Mouse (Mus musculus) frontal cortex, postnatal 14 days (tissue): ENCODE results near the gene Apc2.

Source experiments
- DNase-seq, 2 experiments: peaks; one replicate each; pipeline ENCODE4 v3.0.0; 2022; ENCODE audit warnings: low spot score in 2 of 2

The Apc2 gene

DNA sequence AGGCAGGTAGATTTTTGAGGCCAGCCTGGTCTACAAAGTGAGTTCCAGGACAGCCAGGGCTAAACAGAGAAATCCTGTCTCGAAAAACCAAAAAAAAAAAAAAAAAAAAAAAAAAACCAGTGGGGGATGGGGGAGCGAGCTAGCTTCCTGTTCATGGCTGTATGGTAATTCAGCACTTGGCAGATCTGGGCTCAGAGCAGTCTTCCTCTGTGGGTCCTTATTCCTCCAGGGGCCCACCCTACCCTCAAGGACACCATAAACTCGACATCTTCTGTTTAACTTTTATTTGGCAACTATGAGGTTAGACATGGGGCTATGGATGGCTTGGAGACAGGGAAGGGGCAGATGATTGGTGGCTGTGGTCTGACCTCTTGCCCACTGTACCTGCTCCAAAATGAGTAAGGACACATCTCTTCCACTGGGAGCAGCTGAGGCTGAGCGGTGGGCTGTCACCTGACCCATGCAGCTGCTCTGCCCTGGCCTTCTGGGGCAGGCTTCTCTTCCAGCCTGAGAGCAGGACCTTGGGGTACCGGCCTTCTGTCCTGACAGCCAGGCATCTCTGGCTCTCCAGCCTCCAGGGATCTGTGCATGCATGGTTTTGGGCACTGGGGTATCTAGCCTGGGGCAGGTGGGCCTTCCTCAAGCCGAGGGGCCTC, 25.4 kb downstream of the Apc2 start:
- no peak for DNase-seq

DNA sequence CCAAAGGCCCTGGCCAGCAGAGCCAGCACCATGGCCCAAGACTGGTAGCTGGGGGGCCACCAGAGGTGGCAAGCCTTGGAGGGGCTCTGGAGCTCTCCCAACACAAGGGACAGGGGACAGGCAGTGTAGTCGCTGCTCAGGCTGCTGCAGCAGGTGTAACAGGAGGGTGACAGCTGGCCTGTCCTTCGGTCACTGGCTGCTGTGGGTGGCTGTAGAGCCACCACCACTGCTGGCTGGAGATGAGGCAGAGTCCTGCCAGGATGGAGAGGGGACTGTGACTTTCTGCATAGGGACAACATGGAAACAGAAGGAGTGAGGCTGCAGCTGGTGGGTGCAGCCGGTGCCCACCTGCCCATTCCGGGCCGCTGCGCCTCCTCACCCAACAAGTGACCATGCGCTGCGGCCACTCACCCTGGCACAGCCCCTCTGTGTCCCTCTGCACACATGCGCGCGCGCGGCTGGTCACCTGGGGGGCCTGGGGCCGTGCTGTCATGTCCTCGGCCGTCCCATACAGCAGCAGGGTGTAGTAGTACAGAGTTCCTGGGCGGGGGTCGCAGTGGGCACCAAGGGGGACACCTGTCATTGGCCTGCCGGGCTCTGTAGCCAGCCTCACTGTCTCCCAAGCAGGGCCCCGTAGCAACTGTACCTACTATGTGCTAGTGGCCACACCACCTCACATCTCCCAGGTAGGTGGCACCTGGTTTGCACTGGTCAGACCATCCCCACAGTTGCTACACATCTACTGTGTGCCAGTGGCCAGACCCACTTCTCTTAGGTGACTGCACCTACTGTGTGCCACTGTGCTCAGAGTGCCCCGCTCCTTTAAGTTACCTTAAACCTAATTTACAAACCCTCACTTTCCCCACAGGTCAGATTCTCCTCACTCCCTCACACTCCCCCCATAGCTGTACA, 26.1 kb downstream of the Apc2 start:
- no peak for DNase-seq

DNA sequence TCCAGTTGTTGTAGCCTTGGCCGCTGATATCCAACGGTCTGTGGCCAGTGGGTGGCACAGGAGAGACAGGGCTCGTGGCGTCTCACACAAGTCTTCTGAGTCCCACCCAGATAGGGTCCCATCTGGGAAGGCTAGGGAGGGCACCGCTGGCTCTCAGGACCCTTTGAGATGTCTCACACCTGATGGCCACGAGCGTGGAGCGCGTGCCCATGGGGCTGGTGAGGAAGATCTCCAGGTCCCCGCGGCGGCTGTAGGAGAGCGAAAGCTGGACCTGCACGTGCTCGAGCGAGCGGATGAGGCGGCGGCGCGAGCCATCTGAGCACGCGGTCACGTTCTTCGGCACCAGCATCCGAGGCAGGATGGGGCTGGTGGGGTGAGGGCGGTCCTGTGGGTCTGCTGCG, 27.0 kb downstream of the Apc2 start:
- DNase-seq = no peak

DNA sequence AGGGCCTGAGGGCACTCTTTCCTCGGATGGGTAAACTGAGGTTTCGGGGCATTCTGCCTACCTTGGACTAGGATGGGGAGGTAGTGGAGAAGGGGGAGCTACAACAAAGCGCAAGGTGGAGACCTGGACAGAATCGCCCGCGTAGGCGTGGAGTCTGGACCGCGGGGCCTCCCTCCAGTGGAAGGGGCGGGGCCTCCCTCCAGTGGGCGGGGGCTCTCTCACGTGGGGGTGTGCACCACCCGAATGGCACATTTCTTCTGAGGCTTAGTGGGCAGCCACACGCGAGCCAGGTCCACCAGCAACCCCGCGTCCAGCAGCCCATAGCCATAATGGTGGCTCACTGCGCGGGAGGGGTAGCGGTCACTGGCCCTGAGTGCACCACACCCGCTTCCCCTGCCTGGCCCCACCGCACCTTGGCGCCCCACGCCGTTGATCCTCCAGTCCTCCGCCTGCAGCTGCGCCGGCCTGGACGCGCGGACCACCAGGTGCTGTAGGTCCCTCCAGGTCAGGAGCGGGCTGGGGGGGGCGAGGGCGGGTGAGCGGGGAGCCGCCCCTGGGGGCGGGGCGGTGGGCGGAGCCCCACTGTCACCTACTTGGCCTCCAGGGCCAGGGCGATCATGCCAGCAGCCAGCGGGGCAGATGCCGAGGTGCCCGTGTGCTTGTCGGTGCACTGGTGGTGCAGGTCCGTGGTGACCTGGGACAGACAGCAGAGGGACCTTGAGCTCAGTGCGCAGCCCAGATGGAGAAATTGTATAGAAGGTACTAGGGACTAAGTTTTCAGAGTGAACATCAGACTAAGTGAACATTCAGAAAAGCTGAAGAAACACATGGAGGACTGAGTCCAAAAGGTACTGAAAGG, 27.7 kb downstream of the Apc2 start:
- peak in 1 of 2 experiments; percentile 48 for DNase-seq

DNA sequence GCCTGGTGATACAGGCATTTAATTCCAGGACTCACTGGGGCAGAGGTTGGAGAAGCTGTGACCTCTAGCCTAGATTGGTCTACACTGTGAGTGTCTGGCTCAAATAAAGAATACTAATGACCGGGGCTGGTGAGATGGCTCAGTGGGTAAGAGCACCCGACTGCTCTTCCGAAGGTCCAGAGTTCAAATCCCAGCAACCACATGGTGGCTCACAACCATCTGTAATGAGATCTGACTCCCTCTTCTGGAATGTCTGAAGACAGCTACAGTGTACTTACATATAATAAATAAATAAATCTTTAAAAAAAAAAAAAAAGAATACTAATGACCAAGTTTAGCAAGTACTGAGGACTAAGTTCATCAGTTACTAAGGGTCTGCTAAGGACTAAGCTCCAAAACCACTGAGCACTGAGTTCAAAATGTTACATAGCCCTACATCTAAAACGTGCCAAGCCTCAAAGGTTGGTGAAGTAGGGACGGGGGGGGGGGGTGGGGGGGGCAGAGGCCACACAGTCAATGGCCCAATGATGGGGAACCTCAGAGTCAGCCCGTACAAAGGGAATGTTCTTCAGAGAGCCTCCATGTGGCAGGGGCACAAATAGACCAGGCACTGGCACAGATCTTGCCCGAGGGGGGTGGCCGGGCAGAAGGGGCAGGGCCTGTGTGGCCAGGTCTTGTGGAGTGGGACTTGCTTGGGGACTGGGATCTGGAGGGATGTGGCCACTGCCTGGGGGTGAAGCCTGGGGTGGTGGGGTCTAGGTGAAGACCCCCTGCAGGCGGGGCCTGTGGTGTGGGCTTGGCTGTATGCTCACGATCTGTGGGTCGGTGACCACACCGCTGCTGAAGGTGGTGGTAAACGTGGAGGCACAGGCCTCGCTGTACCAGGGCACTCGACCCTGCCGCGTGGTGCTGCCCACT, 28.6 kb downstream of the Apc2 start:
- no peak for DNase-seq

DNA sequence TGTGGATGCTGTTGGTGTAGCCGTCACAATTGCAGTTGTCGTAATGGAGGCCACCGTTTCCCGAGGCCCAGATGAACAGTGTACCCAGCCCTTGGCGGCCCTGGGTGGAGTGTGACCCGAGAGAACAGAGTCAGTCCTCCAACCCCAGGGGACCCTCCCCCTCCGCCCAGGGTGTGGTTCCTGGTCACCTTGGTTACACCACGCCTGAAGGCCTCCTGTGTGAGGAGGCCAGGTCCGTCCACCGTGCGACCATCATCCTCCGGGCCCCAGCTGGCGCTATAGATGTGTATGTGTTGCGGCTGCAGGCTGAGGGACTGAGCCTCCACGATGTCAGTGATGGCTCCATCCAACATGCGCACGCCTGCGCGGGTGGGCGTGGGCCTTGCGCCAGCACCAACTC, 29.3 kb downstream of the Apc2 start:
- DNase-seq = no peak

DNA sequence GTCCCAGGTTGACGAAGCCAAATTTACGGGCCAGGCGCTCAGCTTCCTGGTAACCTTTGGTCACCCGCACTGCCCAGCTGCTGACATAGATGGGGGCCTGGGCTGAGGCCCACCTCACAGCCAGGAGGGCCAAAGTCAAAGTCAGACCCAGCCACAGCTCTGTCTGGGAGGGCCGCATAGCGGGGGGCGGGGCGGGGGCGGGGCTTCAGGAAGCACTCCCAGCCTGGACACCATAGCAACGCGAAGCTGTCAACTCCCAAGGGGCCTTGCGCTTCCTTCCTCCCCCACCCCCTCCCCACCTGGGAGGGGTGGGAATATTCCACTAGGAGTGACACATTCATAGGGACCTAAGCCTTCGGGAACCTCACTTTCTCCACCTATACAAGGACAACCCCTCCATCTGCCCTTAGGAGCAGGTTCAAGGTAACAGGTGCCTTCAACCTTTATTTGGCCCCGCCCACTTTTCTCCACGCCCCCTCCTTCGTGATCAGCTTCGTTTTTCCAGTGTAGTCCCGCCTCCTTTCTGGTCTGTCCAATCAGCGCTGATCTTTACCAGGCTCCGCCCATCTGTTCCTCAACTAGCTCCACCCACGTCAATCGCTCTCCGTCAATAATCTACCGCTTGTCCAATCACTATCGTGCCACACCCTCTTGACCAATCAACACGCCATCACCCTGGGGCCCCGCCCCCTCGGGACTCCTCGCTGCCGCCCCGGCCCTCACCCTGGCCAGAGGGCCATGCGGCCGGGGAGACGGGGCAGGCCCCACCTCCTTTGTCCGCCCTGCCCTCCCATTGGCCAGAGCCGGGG, 33.7 kb downstream of the Apc2 start, which contains the start of the genes Pcsk4 and Reep6:
Pcsk4 (minus strand) TSS at position 226 of the 809 bp plus-strand sequence.
Reep6 (plus strand) TSS at position 681 of the 809 bp plus-strand sequence.
- peak; percentile 96 to 97 for DNase-seq

DNA sequence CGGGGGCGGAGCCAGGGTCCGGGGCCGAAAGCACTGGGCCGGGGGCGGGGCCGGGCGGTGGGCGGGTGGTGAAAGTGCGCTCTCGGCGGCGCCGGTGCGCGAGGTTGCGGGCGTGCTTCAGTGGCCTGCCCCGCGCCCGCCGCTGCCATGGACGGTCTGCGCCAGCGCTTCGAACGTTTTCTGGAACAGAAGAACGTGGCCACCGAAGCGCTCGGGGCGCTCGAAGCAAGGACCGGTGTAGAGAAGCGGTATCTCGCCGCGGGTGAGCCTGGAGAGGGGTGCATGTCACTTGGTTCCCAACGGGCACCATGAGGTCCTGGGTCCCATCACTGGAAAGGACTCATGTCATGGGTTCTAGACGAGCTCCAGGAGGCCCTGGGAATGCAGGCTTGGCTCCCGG, 34.3 kb downstream of the Apc2 start:
- DNase-seq = no peak

DNA sequence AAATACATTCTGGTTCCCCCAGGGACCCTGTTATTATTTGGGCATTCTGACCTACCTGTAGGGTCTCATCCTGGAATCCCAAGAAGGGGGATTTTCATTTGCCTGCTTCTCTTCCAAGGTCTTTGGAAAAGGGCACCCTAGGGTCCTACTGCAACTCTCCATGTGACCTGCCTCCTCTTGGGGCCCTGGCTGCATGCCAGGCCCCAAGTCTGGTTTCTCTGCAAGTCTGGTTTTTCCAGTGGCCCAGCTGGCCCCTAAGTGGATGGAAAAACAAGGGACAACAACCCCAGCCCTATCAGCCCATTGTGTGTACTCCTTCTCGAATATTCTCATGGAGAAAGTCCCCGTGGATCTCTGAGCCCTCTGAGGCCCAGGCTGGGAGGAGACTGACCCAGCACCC, 35.1 kb downstream of the Apc2 start:
- DNase-seq = no peak

DNA sequence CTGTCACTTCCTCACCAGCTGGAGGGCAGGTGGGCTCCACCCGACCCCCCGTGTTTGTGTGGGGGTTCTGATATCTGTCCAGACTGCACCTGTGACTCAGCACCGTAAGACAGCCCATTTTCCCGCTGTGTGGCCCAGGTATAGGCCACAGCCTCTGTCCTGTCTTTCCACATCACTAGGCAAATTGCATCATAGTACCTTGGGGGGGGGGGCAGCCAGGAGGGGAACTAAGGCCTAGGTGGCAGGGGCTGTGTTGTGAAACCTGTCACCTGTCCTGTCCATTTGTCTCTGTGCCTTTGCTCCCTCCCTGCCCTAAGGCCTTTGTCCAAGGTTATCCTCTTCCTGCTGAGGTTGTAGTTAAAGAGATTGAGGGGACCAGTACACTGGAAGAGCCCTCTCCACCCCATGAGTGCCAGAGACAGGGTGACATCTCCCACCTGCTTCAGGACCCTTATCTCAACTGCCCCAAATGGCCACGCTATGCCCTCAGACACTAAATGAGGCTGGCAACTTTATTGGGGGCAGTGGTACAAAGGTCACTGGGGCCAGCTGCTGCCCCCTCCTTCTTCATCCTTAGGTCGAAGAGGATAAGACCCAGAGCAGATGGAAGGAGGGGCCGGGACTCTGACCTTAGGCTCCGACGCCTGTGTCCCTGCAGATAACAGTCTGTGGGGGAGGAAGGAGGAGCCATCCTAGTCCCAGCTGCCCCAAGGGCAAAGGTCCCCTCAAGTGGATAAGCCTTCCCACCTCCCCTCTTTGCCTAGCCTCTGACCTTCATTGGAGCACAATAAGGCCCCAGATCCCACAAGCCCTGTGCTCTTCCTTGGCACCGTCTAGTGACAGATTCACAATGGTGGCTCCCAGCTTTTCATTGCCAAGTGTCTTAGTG, 36.1 kb downstream of the Apc2 start:
- no peak for DNase-seq

DNA sequence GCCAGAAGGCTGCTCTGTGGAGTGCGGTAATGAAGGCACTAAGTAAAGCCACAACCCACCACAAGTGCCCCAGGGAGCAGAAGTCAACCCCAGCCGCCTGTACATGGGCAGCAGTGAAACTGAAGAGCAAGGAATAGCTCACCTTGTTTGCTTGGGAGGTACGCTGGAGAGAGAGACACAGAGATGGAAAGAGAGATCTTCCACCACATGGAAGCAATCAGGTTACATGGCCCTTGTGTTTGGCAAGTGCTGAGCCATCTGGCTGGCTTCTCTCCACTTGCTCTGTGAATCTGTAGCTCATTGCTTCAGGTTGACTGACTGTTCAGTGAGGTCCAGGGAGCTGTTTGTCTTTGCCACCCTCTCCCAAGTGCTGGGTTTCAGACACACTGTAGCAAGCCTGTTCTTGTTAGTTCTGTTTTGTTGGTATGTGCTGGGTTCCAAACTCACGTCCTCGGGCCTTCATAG, 36.8 kb downstream of the Apc2 start:
- DNase-seq = no peak

DNA sequence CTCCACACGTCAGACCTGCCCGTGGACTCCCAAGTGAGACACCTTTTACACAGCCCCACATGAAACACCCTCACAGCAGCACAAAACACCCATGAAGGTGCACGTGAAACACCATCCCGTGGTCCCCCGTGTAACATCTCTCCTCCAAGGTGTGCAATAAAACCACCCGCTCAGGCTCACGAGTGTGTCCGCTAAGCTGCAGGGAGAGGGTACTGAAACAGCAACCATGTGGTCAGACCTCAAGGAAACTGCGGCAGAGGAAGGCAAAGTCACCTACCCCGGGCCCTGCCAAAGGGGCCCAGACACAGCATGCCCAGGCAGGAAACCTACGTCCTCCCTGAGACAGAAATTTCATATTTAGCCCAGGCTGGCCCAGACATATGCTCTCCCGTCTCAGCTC, 40.5 kb downstream of the Apc2 start:
- no peak for DNase-seq

DNA sequence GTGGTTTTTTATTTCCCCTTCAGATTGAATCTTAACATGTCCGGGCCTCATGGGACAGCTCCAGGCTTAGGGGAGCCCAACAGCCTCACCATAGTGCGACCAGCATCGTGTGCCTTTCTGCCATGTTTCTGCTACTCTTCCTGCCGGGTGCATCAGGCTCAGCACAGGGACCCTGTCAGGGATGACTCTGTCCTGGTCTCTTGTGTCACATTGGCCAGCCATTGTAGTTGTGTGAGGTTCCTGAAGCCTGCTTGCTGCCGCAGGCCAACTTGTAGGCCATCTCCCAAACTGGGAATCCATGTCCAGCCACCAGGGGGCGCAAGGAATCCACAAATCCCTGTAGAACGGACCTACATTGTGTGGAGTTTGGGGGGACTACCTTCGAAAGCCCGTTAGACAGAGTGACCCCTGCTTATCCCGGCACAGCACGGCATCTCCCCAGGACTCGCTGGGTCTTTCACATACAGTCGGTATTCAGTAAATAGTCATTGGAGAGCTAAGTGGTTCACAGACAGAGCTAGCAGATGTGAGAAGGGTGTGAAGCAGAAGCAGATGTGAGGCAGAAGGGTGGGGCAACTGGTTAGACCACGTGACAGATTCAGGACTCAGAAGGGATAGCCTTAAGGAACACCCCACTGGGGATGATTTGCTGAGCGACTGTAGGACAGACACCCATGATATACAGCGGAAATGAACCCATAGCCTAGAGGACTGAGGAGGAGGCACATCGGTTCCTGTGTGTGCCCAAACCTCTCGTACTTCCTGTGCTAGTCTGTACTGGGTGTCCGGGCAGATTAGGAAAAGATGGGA, 44.4 kb downstream of the Apc2 start:
- DNase-seq = peak; percentile 65 to 81

DNA sequence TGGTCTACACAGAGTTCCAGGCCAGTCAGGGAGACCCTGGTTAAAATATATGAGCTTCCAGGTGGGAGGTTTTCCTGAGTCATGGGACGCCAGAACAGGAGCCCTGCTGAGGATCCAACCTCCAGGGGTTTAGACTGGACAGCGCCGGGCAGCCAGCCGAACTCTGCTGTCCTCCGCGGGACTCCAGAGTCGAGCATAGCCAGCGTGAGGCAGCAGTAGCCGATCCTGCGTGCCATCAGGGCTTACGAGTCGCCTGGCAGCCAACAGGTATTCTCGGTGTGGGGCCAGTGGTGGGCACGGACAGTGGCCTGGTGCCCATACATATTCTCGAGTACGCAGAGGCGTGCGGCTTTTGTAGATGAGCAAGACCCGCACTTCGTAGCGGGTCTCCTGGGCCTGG, 45.2 kb downstream of the Apc2 start:
- DNase-seq = no peak

DNA sequence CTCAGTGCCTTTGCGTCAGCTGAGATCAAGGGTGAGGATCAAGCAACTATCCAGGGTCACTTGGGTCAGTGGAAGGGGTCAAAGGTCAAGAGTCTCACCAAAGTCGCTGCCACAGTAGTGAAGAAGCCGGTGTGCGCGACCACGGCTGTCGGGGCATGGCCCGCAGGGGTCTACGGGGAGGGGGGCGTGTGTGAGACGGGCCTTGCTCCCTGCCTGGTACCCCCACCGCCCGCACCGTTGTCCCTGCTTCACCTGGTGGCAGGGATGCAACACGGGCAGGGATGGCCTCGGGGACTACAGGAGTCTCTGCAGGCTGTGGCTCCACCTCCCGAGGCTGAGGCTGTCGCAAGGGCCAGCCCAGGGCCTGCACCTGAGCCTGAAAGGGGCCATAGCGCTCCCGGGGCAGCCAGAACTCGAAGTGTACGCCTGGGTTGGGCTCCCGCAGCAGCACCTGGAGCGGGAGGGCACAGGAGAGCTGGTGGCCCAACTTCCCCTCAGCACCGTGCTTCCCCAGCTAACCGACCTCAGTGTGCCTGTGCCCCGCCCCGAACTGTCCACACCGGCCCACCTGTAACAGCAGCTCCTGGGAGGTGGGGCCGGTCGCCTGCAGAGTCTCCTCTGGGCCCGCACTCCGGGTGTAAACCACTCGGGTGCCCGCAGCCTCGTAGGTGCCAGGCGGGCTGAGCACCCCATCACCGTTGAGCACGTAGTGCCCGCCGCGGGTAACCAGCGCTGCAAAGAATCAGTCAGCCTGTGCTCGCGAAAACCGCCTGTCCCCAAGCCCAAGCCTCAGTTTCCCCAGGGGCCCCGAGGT, 45.9 kb downstream of the Apc2 start:
- no peak for DNase-seq

DNA sequence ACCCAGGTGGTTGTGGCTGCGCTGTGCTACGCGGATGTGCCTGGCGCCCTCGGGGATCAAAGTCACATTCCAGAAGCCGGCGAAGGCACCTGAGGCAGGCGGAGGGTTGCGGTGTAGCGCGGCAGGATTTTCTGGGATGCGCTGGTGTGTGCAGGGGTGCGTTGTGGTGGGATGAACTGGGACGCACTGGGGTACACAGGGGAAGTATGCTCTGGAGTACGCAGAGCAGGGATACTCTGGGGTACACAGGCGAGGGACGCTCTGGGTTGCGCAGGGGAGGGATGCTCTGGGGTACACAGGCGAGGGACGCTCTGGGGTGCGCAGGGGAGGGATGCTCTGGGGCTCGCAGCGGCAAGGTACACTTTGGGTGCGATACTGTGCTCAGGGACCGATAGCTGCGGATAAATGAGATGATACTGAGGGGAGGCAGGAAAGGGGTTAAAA, 46.5 kb downstream of the Apc2 start:
- DNase-seq = no peak

DNA sequence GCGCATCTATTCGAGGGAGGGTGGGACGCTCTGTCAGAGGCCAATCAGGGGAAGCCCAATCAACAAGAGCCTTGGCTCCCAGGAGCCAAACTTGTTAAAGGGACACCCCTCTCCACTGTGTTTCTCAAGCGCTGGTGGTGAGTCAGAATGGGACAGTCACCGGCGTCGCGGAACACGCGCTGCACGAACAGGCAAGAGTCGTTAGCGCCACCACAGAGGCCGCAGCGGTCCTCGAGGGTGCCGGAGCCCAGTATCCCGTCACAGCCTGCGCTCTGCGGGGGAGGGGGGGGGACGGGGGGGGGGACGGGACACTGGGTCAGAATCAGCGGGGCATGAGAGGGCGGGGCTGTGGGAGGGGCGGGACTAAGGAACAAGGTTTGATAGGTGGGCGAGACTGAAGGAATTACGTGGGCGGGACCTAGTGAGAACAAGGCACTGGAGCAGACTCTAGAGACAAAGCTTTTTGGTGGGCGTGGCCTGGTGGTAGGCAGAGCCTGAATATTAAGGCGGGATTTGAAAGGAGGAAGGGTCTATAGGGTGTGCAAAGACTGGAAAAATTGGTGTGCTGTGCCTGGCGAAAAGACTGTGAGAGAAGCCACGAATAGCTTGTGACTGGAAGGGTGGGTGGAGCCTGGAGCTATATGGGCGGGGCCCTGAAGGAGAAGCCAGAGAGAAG, 47.1 kb downstream of the Apc2 start:
- no peak for DNase-seq
